Mouse (Mus musculus) lung, postnatal 25 days (tissue): ENCODE measurements around the gene Lpp.

Experiments
- DNase-seq: peaks from one replicate; pipeline ENCODE4 v3.0.0; 2022; ENCODE audit warnings: low spot score

Lpp gene

GRCm38 (mm10) chr16:24559811-24560210 lies 166.5 kb downstream of the Lpp start:
- peak; percentile 65 for DNase-seq

- DNase-seq, result no peak
Measured at GRCm38 (mm10) chr16:24560998-24561397, 167.7 kb downstream of the Lpp start.

DNA sequence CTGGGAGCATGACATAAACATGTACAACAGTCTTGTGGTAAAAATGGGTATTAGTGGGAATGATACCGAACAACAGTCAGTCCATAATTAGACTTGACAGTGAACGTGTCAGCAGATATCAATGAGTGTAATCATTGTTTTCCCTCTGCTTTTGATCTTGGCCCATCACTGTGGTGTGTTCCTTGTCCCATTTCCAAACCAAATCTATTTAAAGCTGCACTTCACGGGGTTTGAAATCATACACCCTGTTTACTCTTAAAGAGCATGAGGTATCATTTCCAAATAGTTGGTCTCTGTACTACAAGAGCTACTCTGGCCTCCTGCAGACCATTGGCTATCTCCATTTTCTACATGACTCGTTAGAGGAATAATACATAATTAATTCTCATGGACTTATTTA lies 168.3 kb downstream of the Lpp start:
- DNase-seq, result no peak

GRCm38 (mm10) chr16:24565311-24565710 lies 172.0 kb downstream of the Lpp start:
- DNase-seq, result no peak

GRCm38 (mm10) chr16:24566277-24566676 lies 173.0 kb downstream of the Lpp start:
- no peak for DNase-seq

GRCm38 (mm10) chr16:24567562-24567961 lies 174.3 kb downstream of the Lpp start:
- DNase-seq, result no peak

DNA sequence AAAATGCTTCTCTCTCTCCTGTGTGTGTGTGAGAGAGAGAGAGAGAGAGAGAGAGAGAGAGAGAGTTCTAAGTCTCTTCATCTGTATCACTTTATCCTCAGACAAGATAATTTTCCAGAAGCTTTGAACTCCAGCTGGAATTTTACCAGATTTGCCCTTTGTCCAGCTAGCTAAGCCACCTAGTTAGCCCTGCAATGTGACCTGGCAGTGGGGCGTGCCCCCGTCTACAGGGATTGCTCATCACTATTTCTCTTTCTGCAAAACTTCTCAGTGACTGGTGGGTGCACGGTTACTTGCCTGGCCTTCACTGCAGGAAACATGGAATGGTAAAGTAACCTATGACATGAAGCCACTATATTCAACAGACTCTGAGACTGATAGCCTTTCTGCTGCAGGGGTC lies 174.8 kb downstream of the Lpp start:
- DNase-seq, result no peak

- no peak for DNase-seq
Measured at GRCm38 (mm10) chr16:24569681-24570080, 176.4 kb downstream of the Lpp start.

GRCm38 (mm10) chr16:24576999-24577398 lies 183.7 kb downstream of the Lpp start:
- DNase-seq, result peak; percentile 26

DNA sequence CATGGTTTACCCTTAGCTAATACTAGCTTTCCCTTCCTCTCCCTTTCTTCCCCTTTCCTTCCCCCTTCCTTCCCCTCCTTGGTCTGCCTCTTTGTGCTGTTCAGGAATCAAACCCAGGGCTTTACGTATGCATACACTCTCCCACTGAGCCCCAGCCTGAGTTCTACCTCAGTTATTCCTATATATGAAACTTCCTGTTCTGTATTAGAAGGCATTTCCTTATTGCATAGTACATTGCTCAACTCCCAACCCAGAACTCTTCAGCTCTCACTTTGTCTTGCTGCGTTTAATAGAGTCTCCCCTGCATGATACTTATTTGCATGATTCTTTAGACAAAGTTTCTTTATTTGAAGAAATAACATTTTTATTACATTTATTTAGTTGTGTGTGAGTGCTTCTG lies 184.5 kb downstream of the Lpp start:
- DNase-seq, result no peak

GRCm38 (mm10) chr16:24582847-24583246 lies 189.5 kb downstream of the Lpp start:
- DNase-seq, result no peak

- peak; percentile 62 for DNase-seq
Measured at GRCm38 (mm10) chr16:24593535-24593934, 200.2 kb downstream of the Lpp start.

DNA sequence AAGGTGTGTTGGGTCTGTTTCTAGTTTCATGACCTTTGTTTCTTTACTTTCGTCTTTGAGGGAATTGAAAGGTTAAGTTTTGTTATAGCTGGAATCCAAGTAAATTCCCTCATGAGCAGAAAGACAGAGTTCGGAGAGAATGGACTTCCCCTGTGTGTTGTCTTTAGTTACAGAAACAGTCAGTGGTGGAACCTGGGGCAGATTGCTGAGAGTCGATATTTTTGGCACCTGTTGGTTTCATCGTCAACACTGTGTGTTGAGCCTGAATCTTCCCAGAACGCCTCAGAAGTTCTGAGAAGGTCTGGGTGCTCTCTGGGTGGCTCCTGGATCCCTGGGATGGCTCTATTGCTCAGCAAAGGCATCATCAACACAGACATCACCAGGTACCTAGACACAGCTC lies 201.2 kb downstream of the Lpp start:
- no peak for DNase-seq

- no peak for DNase-seq
Measured at GRCm38 (mm10) chr16:24595493-24595892, 202.2 kb downstream of the Lpp start.

GRCm38 (mm10) chr16:24598567-24598966 lies 205.3 kb downstream of the Lpp start:
- no peak for DNase-seq

GRCm38 (mm10) chr16:24599766-24600165 lies 206.5 kb downstream of the Lpp start:
- no peak for DNase-seq

GRCm38 (mm10) chr16:24600260-24600948 lies 207.1 kb downstream of the Lpp start:
- no peak for DNase-seq

DNA sequence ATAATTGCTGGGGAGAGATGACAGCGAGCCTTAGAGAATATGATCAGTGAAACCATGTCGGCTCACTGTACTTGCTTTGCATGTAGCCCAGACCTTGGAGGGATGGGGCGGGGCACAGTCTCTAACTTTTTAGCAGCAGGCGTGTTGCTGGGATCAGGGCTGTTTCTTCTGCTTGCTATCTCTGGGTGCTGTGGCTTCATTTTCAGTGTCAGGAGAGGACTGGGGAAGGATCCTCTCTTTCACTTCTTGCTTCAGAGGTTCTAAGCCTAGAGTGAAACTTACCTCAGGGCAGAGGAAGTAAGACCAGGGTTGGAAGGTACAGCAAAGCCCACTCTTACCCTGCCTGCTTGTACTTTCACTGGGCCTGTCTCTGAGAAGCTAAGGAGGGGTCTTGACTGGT lies 210.0 kb downstream of the Lpp start:
- no peak for DNase-seq

- DNase-seq, result no peak
Measured at GRCm38 (mm10) chr16:24607896-24608457, 214.7 kb downstream of the Lpp start.

- DNase-seq, result no peak
Measured at GRCm38 (mm10) chr16:24619458-24619857, 226.2 kb downstream of the Lpp start.

DNA sequence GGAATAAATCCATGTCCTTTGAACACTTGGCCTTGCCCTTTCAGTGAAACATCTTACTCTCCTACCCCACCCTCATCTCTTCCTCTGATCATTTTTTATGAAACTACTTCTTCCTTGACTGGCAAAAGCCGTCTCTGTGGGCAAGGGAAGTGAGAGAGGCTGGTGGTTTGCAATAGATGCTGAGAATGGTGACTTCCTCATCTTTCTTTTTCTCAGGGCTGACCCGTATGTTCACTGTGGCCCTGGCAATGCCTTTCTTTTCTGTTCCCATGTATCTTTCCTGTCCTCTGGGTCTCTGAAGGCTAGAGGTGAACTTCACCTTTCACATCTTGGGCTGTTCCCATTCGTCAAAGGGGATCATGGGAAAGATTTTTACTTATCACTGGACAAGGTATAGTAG lies 226.7 kb downstream of the Lpp start:
- DNase-seq, result peak; percentile 52

DNA sequence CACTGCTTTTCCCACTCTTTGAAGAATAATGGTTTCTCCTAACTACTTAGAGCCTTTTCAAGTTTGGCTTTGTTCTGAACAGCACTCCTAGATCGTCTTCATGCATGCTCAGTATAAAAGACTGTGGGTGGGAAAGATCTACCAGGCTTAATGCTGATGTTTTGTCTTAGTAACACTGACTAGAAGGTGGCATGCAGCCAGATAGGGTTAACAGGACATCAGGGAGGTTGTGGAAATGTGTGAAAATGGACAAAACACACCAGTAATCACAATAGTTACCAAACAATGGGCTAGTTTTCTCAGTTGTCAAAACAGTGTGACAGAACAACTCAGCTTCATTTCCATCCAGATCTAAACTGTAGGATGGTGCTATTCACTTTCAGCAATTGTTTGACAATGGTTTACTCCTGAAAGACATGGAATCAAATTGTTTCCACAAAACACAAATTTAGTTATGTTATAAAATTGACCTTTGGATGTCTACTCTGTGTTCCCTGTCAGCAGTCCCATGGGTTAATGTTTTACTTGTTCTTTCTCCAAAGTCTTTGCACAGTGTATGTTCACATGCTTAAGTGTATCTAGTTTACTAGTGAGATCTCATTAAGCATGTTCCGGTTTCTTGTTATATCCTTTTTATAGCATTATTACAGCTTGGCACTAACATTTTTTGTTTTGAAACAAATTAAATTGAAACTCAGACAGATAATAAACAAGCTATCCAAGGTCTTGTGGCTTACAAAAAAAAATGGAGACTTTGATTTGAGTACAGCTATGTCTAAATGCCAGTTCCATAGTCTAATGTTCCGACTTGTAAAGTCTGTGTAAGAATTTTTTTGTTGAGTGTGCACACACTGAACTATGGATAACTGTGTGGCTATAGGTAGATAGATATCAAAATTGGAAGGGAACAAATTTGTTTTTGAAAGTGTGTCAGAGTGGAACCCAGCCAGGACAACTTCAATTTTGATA lies 229.2 kb downstream of the Lpp start:
- DNase-seq, result no peak

DNA sequence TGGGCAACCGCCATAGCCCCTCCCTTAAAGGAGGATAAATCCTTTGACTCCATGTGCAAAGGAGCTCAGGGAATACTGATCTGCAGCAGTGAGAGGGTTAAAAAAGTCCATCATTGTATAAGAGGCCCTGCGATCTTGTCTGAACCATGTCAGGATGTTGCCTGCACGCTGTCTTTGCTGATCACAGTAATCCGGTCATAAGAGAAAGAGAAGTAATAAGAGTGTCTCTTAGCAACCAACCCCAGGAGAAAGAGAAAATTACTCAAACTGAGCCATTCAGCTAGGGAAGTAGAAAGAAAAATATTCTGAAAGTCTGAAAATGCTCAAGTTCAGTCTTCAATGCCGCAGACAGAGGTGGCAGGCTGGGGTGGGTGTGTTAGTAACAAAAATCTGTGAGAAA lies 231.0 kb downstream of the Lpp start:
- no peak for DNase-seq
